Mouse (Mus musculus): ENCODE measurements around the gene Gm20517. TPM values are rescaled to one million over a fixed set of nuclear protein-coding genes. Genes with fewer than 3 reads are reported as not detected.
A peak's percentile ranks its signal among the peaks of the same experiment; 100 is the strongest.

The Gm20517 gene
- polyA plus RNA-seq, 2 experiments = 0.86 TPM

GRCm38 (mm10) chr17:47721183-47721582 is 109.8 kb downstream of the Gm20517 start:
- Histone ChIP-seq H3K27ac (no peak overlapping the region), H3K9ac (replicated peaks) (no peak overlapping the region), H3K4me2 (ENCODE audit: low read depth) (no peak overlapping the region), H3K27me3 (ENCODE audit: control insufficient read depth, insufficient read depth, low read length) (no peaks in the 10 kb centered on the region), H3K4me3 (ENCODE audit: insufficient read depth in 1 of 2, low read depth in 2 of 2, low read length in 2 of 2) (no peak overlapping the region), H3K36me3 (replicated peaks; ENCODE audit: control insufficient read depth, insufficient read depth, low read depth) (no peaks in the 10 kb centered on the region), H3K4me1 (replicated peaks; ENCODE audit: control insufficient read depth in 2 of 2, insufficient read depth in 2 of 2, low read length in 1 of 2) (no peaks in the 10 kb centered on the region), H3K9me3 (ENCODE audit: control insufficient read depth, low read length) (no peaks in the 10 kb centered on the region)
- no peak for TF ChIP-seq CTCF (IDR thresholded peaks at IDR 0.05; ENCODE audit: low read depth)
- no peak for TF ChIP-seq EP300 (IDR thresholded peaks at IDR 0.05; ENCODE audit: low read depth)
- ATAC-seq (ENCODE audit: insufficient read depth) (no peak), DNase-seq (ENCODE audit: low read depth in 3 of 3, low spot score in 3 of 3) (no peak)
- 24% methylated on average over 4 of the region's 4 CpGs for WGBS (ENCODE audit: insufficient replicate concordance)

- Histone ChIP-seq H3K9me3 (ENCODE audit: control insufficient read depth, low read length) (no peaks in the 10 kb centered on the region), H3K36me3 (replicated peaks; ENCODE audit: control insufficient read depth, insufficient read depth, low read depth) (no peaks in the 10 kb centered on the region), H3K4me2 (ENCODE audit: low read depth) (no peak within 1 kb of the TSS), H3K4me3 (ENCODE audit: insufficient read depth in 1 of 2, low read depth in 2 of 2, low read length in 2 of 2) (no peak within 1 kb of the TSS), H3K27me3 (ENCODE audit: control insufficient read depth, insufficient read depth, low read length) (no peaks in the 10 kb centered on the region), H3K27ac (no peak within 1 kb of the TSS), H3K4me1 (replicated peaks; ENCODE audit: control insufficient read depth in 2 of 2, insufficient read depth in 2 of 2, low read length in 1 of 2) (no peaks in the 10 kb centered on the region), H3K9ac (replicated peaks) (no peak within 1 kb of the TSS)
- TF ChIP-seq EP300 (IDR thresholded peaks at IDR 0.05; ENCODE audit: low read depth) = no peak
- no peak for TF ChIP-seq CTCF (IDR thresholded peaks at IDR 0.05; ENCODE audit: low read depth)
- DNase-seq (ENCODE audit: low read depth in 3 of 3, low spot score in 3 of 3) (no peak), ATAC-seq (ENCODE audit: insufficient read depth) (no peak)
- 66% methylated on average over 11 of the region's 11 CpGs for WGBS (ENCODE audit: insufficient replicate concordance)
Measured at GRCm38 (mm10) chr17:47726566-47726965, 115.2 kb downstream of the Gm20517 start, which contains the start of gene Pgc. Gene Pgc, plus strand, starts transcription at chr17:47726842.

DNA sequence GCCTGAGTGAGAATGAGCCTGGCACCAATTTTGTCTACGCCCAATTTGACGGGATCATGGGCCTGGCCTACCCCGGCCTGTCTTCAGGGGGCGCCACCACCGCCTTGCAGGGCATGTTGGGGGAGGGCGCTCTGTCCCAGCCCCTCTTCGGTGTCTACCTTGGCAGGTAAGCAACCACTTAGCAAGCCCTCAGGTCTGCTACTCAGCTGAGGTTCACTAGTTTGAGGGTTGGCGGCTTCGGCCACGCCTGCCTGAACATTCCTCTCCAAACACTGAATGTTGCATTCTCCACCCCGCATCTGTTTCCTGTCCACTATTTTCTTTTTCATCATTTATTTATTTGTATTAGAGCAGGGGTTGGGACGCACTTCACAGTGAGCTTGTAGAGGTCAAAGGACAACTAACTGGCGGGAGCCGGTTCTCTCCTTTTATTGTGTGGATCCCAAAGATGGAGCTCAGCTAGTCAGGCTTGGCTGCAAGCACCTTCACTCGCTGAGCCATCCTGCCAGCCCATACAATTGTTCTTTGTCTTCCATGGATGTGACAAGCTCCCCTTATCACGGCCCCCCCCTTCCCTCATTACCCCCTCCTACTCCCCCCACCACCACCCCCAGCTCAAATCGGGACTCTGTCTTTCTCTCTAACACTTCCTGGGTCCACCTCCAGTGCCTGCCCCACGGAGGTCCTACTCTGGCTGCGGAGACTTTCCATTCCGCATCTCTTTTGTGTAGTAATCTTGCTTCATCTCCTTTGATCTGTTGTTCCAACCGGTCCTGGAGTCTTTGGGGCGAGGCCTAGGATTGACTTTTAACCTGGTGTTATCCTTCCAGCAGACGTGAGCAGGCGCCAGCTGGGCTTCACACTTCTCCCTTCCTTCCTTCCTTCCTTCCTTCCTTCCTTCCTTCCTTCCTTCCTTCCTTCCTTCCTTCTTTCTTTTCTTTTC is 119.5 kb downstream of the Gm20517 start:
- 58% methylated on average over 24 of the region's 24 CpGs for WGBS (ENCODE audit: insufficient replicate concordance)
- ATAC-seq (ENCODE audit: insufficient read depth) (no peak), DNase-seq (ENCODE audit: low read depth in 3 of 3, low spot score in 3 of 3) (no peak)
- no peaks in the 10 kb centered on the region for H3K9me3 ChIP-seq (ENCODE audit: control insufficient read depth, low read length)
- H3K27ac ChIP-seq = no peak overlapping the region
- TF ChIP-seq CTCF (IDR thresholded peaks at IDR 0.05; ENCODE audit: low read depth) (peak; percentile 26; the same call in 1 of the 2 replicates), EP300 (IDR thresholded peaks at IDR 0.05; ENCODE audit: low read depth) (no peak)
- no peaks in the 10 kb centered on the region for H3K4me1 ChIP-seq (replicated peaks; ENCODE audit: control insufficient read depth in 2 of 2, insufficient read depth in 2 of 2, low read length in 1 of 2)
- H3K4me3 ChIP-seq (ENCODE audit: insufficient read depth in 1 of 2, low read depth in 2 of 2, low read length in 2 of 2) = no peak overlapping the region
- no peaks in the 10 kb centered on the region for H3K36me3 ChIP-seq (replicated peaks; ENCODE audit: control insufficient read depth, insufficient read depth, low read depth)
- H3K4me2 ChIP-seq (ENCODE audit: low read depth) = no peak overlapping the region
- H3K9ac ChIP-seq (replicated peaks) = no peak overlapping the region
- H3K27me3 ChIP-seq (ENCODE audit: control insufficient read depth, insufficient read depth, low read length) = no peaks in the 10 kb centered on the region

Other genes with a start within 250 kb of the Gm20517 start
- 15.7 and 20.7 TPM in 2 replicates for gene Mrps10, start 242.7 kb upstream of the Gm20517 start, polyA plus RNA-seq (2012; rRNA removed)
- gene Mrps10, start 242.7 kb upstream of the Gm20517 start, polyA plus RNA-seq (2014; fragmentation: Nextera tagmentation; extraction: Ambion mirVana) = 46.5 and 47.5 TPM in 2 replicates
- 0.41 and 0.44 TPM in 2 replicates for gene Guca1b, start 226.2 kb upstream of the Gm20517 start, polyA plus RNA-seq (2012; rRNA removed)
- gene Guca1b, start 226.2 kb upstream of the Gm20517 start, polyA plus RNA-seq (2014; fragmentation: Nextera tagmentation; extraction: Ambion mirVana) = 0.14 and 0.18 TPM in 2 replicates
- 0.63 and 0.69 TPM in 2 replicates for gene Guca1a, start 211.0 kb upstream of the Gm20517 start, polyA plus RNA-seq (2012; rRNA removed)
- gene Guca1a, start 211.0 kb upstream of the Gm20517 start, polyA plus RNA-seq (2014; fragmentation: Nextera tagmentation; extraction: Ambion mirVana) = 1.0 and 1.1 TPM in 2 replicates
- gene AI661453, start 175.0 kb upstream of the Gm20517 start, polyA plus RNA-seq (2012; rRNA removed) = 0.44 and 0.56 TPM in 2 replicates
- 0.42 and 0.56 TPM in 2 replicates for gene AI661453, start 175.0 kb upstream of the Gm20517 start, polyA plus RNA-seq (2014; fragmentation: Nextera tagmentation; extraction: Ambion mirVana)
- 0.89 and 0.93 TPM in 2 replicates for gene 1700001C19Rik, start 174.2 kb upstream of the Gm20517 start, polyA plus RNA-seq (2012; rRNA removed)
- 1.1 and 1.2 TPM in 2 replicates for gene 1700001C19Rik, start 174.2 kb upstream of the Gm20517 start, polyA plus RNA-seq (2014; fragmentation: Nextera tagmentation; extraction: Ambion mirVana)
- gene Taf8, start 109.3 kb upstream of the Gm20517 start, polyA plus RNA-seq (2012; rRNA removed) = 13.8 and 15.5 TPM in 2 replicates
- gene Taf8, start 109.3 kb upstream of the Gm20517 start, polyA plus RNA-seq (2014; fragmentation: Nextera tagmentation; extraction: Ambion mirVana) = 10.4 and 11.8 TPM in 2 replicates
- gene Ccnd3, start 106.5 kb upstream of the Gm20517 start, polyA plus RNA-seq (2012; rRNA removed) = 195 and 227 TPM in 2 replicates
- gene Ccnd3, start 106.5 kb upstream of the Gm20517 start, polyA plus RNA-seq (2014; fragmentation: Nextera tagmentation; extraction: Ambion mirVana) = 379 and 451 TPM in 2 replicates
- gene Bysl, start 97 bp upstream of the Gm20517 start, polyA plus RNA-seq (2012; rRNA removed) = 9.8 and 12.5 TPM in 2 replicates
- gene Bysl, start 97 bp upstream of the Gm20517 start, polyA plus RNA-seq (2014; fragmentation: Nextera tagmentation; extraction: Ambion mirVana) = 13.3 and 14.3 TPM in 2 replicates
- gene Med20, start within 50 bp of the Gm20517 start, polyA plus RNA-seq (2012; rRNA removed) = 20.7 and 23.1 TPM in 2 replicates
- 23.2 and 25.7 TPM in 2 replicates for gene Med20, start within 50 bp of the Gm20517 start, polyA plus RNA-seq (2014; fragmentation: Nextera tagmentation; extraction: Ambion mirVana)
- gene Usp49, start 19.1 kb downstream of the Gm20517 start, polyA plus RNA-seq (2012; rRNA removed) = 6.4 and 6.6 TPM in 2 replicates
- 2.9 and 3.9 TPM in 2 replicates for gene Usp49, start 19.1 kb downstream of the Gm20517 start, polyA plus RNA-seq (2014; fragmentation: Nextera tagmentation; extraction: Ambion mirVana)
- gene Tomm6, start 76.8 kb downstream of the Gm20517 start, polyA plus RNA-seq (2012; rRNA removed) = 63.2 and 88.6 TPM in 2 replicates
- gene Tomm6, start 76.8 kb downstream of the Gm20517 start, polyA plus RNA-seq (2014; fragmentation: Nextera tagmentation; extraction: Ambion mirVana) = 244 and 251 TPM in 2 replicates
- 3.0 and 3.7 TPM in 2 replicates for gene Frs3, start 77.4 kb downstream of the Gm20517 start, polyA plus RNA-seq (2012; rRNA removed)
- gene Frs3, start 77.4 kb downstream of the Gm20517 start, polyA plus RNA-seq (2014; fragmentation: Nextera tagmentation; extraction: Ambion mirVana) = 0.67 and 0.91 TPM in 2 replicates
- 0.18 and 0.32 TPM in 2 replicates for gene Gm21981, start 82.9 kb downstream of the Gm20517 start, polyA plus RNA-seq (2012; rRNA removed)
- gene Gm21981, start 82.9 kb downstream of the Gm20517 start, polyA plus RNA-seq (2014; fragmentation: Nextera tagmentation; extraction: Ambion mirVana) = 0.30 TPM in 1 of 2 replicates, not detected in the other
- gene Prickle4, start 83.1 kb downstream of the Gm20517 start, polyA plus RNA-seq (2012; rRNA removed) = 0.11 TPM in 1 of 2 replicates, not detected in the other
- 0.23 TPM in 1 of 2 replicates, not detected in the other for gene Prickle4, start 83.1 kb downstream of the Gm20517 start, polyA plus RNA-seq (2014; fragmentation: Nextera tagmentation; extraction: Ambion mirVana)
- not detected in 2 replicates for gene Pgc, start 115.3 kb downstream of the Gm20517 start, polyA plus RNA-seq (2012; rRNA removed)
- not detected in 2 replicates for gene Pgc, start 115.3 kb downstream of the Gm20517 start, polyA plus RNA-seq (2014; fragmentation: Nextera tagmentation; extraction: Ambion mirVana)
- 2.4 and 2.9 TPM in 2 replicates for gene Tfeb, start 125.4 kb downstream of the Gm20517 start, polyA plus RNA-seq (2012; rRNA removed)
- gene Tfeb, start 125.4 kb downstream of the Gm20517 start, polyA plus RNA-seq (2014; fragmentation: Nextera tagmentation; extraction: Ambion mirVana) = 3.2 and 3.7 TPM in 2 replicates
- gene Mdfi, start 223.1 kb downstream of the Gm20517 start, polyA plus RNA-seq (2012; rRNA removed) = 5.2 and 7.1 TPM in 2 replicates
- gene Mdfi, start 223.1 kb downstream of the Gm20517 start, polyA plus RNA-seq (2014; fragmentation: Nextera tagmentation; extraction: Ambion mirVana) = 1.7 and 1.9 TPM in 2 replicates

Measured in liver, embryonic 14.5 days (tissue).